Mouse (Mus musculus): ENCODE results near the gene Eme2. TPM values are rescaled to one million over a fixed set of nuclear protein-coding genes. Genes with fewer than 3 reads are reported as not detected.
"Not testable (repeated sequence)": the region's sequence is repeated elsewhere in the genome, so short reads cannot be mapped to it uniquely, and the experiment has no call there.

Gene Eme2
- polyA plus RNA-seq (2014; fragmentation: Nextera tagmentation; extraction: Ambion mirVana) = 22.7 and 24.2 TPM in 2 replicates

DNA sequence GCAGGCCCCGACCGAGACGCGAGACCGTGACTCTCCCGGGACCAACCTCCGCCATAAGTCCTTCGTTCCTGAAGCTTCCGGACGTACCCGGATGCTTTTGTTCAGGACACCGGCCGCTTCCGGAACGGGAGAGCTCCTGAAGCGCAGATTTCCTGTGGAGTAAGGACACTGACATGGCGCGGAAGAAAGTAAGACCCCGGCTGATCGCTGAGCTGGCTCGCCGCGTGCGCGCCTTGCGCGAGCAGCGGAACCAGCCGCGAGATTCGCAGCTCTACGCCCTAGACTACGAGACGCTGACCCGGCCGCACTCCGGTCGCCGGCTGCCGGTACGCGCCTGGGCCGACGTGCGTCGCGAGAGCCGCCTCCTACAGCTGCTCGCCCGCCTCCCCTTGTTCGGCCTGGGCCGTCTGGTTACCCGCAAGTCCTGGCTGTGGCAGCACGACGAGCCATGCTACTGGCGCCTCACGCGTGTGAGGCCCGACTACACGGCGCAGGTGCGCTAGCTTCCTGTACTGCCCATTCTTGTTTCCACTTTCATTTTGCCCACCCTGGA is at the start of gene Eme2, which contains the start of gene Mrps34:
Eme2 (minus strand) TSS at position 93 of the 553 bp plus-strand sequence.
Mrps34 (plus strand) TSS at position 122 of the 553 bp plus-strand sequence.
- Histone ChIP-seq H3K9ac (ENCODE audit: low read depth, low read length) (peak within 1 kb of the TSS; percentile 87), H3K4me3 (ENCODE audit: low read depth, low read length) (peak within 1 kb of the TSS; percentile 82), H3K4me1 (replicated peaks; ENCODE audit: control insufficient read depth, insufficient read depth, low read length) (peaks cover 5% of the 10 kb centered on the region; the same call in 1 of the 2 replicates), H3K4me2 (replicated peaks; ENCODE audit: low read depth, low read length) (peak within 1 kb of the TSS; percentile 77), H3K9me3 (ENCODE audit: control insufficient read depth, low read length) (no peaks in the 10 kb centered on the region), H3K27ac (ENCODE audit: low read depth, low read length) (peak within 1 kb of the TSS; percentile 78), H3K27me3 (ENCODE audit: control insufficient read depth, insufficient read depth, low read length) (no peaks in the 10 kb centered on the region), H3K36me3 (ENCODE audit: control insufficient read depth, insufficient read depth, low read length) (peaks cover 16% of the 10 kb centered on the region)
- peak; percentile 56 for ATAC-seq (ENCODE audit: low FRiP score)
- DNase-seq (ENCODE audit: low spot score) = peak; percentile 91
- WGBS = under 1% methylated on average over 62 of the region's 62 CpGs

DNA sequence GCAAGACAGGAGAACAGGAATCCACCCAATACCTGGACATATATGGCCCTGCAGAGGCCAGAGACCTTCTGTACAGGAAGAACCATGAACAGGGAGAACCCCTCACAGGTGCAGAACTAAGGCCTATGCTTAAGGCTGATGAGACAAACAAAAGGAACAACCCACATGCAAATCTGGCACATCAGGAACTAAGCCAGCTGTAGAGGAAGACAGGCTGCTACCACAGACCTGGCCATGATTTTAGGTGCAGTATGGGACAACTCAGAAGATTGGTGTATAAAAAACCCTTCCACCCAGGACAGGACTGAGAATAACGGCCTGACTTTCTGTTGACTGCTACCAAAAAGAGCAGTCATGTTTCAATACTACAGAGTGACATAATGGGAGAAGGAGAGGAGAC is 48.7 kb upstream of the Eme2 start:
- ATAC-seq (ENCODE audit: low FRiP score); H3K36me3 ChIP-seq (ENCODE audit: control insufficient read depth, insufficient read depth, low read length); H3K4me3 ChIP-seq (ENCODE audit: low read depth, low read length); H3K9ac ChIP-seq (ENCODE audit: low read depth, low read length); H3K4me1 ChIP-seq (replicated peaks; ENCODE audit: control insufficient read depth, insufficient read depth, low read length); H3K9me3 ChIP-seq (ENCODE audit: control insufficient read depth, low read length); DNase-seq (ENCODE audit: low spot score); H3K27ac ChIP-seq (ENCODE audit: low read depth, low read length); H3K27me3 ChIP-seq (ENCODE audit: control insufficient read depth, insufficient read depth, low read length); H3K4me2 ChIP-seq (replicated peaks; ENCODE audit: low read depth, low read length): not testable (repeated sequence)
- 84% methylated on average over 1 of the region's 1 CpGs for WGBS

DNA sequence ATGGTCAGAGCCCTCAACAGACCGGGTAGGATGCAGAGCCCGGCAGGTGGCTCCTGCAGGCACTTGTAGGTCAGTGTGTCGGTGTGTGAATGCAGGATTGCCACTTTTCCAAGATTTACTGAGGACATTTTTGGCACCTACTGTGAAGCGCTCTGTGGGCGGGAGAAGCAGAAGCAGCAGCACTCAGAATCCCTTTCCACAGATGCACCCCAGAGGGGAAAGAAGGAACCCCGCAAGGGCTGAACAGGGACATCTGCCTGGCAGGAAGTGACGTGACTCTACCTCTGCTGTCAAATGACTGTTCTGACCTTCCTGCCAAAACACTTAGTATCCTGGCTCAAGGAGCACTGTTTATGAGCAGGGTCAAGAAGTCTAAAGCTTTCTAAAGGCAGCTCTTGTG is 48.1 kb upstream of the Eme2 start:
- no peak for DNase-seq (ENCODE audit: low spot score)
- H3K4me3 ChIP-seq (ENCODE audit: low read depth, low read length) = no peak overlapping the region
- H3K36me3 ChIP-seq (ENCODE audit: control insufficient read depth, insufficient read depth, low read length) = peaks cover 5% of the 10 kb centered on the region; the same call in 1 of the 2 replicates

GRCm38 (mm10) chr17:24942453-24942852 is 47.6 kb upstream of the Eme2 start:
- ATAC-seq (ENCODE audit: low FRiP score); H3K9me3 ChIP-seq (ENCODE audit: control insufficient read depth, low read length); H3K4me2 ChIP-seq (replicated peaks; ENCODE audit: low read depth, low read length); H3K4me3 ChIP-seq (ENCODE audit: low read depth, low read length); H3K9ac ChIP-seq (ENCODE audit: low read depth, low read length); H3K27ac ChIP-seq (ENCODE audit: low read depth, low read length); H3K27me3 ChIP-seq (ENCODE audit: control insufficient read depth, insufficient read depth, low read length); H3K36me3 ChIP-seq (ENCODE audit: control insufficient read depth, insufficient read depth, low read length); H3K4me1 ChIP-seq (replicated peaks; ENCODE audit: control insufficient read depth, insufficient read depth, low read length): not testable (repeated sequence)
- DNase-seq (ENCODE audit: low spot score) = peak; percentile 21
- WGBS = 28% methylated on average over 2 of the region's 2 CpGs

More for the DNA sequence above, 48.1 kb upstream of the Eme2 start:
- H3K4me1 ChIP-seq (replicated peaks; ENCODE audit: control insufficient read depth, insufficient read depth, low read length) = no peaks in the 10 kb centered on the region
- no peak overlapping the region for H3K27ac ChIP-seq (ENCODE audit: low read depth, low read length)
- no peak for ATAC-seq (ENCODE audit: low FRiP score)
- no peak overlapping the region for H3K4me2 ChIP-seq (replicated peaks; ENCODE audit: low read depth, low read length)
- no peak overlapping the region for H3K9ac ChIP-seq (ENCODE audit: low read depth, low read length)
- H3K9me3 ChIP-seq (ENCODE audit: control insufficient read depth, low read length) = no peaks in the 10 kb centered on the region
- 91% methylated on average over 7 of the region's 7 CpGs for WGBS
- no peaks in the 10 kb centered on the region for H3K27me3 ChIP-seq (ENCODE audit: control insufficient read depth, insufficient read depth, low read length)

GRCm38 (mm10) chr17:24937266-24937665 is 42.4 kb upstream of the Eme2 start:
- DNase-seq (ENCODE audit: low spot score) = no peak
- 52% methylated on average over 6 of the region's 6 CpGs for whole genome bisulfite sequencing
- peak overlapping the region; percentile 93 for H3K9ac ChIP-seq (ENCODE audit: low read depth, low read length)

DNA sequence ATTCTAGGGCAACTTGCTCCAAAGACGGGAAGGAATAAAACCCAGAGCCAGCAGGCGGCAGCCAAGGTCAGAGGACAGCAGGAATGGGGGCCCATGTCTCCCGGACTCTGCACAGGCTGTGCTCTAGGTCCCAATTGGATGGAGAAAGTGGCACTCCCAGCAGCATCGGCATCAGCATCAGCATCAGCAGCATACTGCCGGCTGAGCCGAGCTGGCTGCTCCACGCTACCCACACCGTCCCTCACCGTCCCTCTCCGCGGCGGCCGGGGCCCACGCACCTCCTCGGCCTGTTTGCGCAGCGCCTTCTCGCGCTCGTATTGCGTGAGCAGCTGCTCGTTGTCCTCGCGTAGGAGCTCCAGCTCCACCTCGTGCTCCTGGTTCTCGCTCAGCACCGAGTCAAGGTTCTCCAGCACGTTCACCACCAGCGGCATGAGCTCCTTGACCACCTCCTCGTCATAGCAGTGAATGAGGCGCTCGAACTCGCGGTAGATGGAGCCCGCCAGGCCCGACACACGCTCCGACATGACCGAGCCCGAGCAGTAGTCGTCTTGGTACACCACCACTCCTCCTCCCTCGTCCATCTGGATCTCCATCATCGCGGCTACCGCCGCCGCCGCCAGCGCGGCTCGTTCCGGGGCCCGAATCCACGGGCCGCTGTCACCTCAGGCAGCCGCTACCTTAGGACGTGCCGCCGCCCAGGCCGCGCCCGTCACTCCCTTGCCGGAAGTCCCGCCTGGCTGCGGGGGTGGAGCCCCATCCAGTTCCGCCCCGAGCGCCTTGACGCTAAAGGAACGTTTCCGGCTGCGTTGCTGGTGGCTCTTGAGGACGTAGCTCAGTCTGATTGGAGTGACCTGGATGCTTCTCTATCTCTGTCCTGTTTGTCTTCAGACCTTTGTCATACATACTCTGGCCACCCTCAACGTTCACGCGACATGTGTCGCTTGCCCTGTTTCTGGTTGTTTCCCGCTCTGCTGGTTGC is 41.7 kb upstream of the Eme2 start, which contains the start of gene Mapk8ip3:
Mapk8ip3 (minus strand) TSS at position 719 of the 979 bp plus-strand sequence.
- WGBS = under 1% methylated on average over 76 of the region's 78 CpGs
- Histone ChIP-seq H3K4me2 (replicated peaks; ENCODE audit: low read depth, low read length) (peak within 1 kb of the TSS; percentile 58), H3K4me1 (replicated peaks; ENCODE audit: control insufficient read depth, insufficient read depth, low read length) (peaks cover 6% of the 10 kb centered on the region; the same call in 1 of the 2 replicates), H3K9me3 (ENCODE audit: control insufficient read depth, low read length) (no peaks in the 10 kb centered on the region), H3K9ac (ENCODE audit: low read depth, low read length) (peak within 1 kb of the TSS; percentile 93), H3K27ac (ENCODE audit: low read depth, low read length) (peak within 1 kb of the TSS; percentile 78), H3K27me3 (ENCODE audit: control insufficient read depth, insufficient read depth, low read length) (no peaks in the 10 kb centered on the region), H3K36me3 (ENCODE audit: control insufficient read depth, insufficient read depth, low read length) (no peaks in the 10 kb centered on the region), H3K4me3 (ENCODE audit: low read depth, low read length) (peak within 1 kb of the TSS; percentile 97)
- peak; percentile 98 for ATAC-seq (ENCODE audit: low FRiP score)
- DNase-seq (ENCODE audit: low spot score) = peak; percentile 95

More at GRCm38 (mm10) chr17:24937266-24937665, 42.4 kb upstream of the Eme2 start:
- Histone ChIP-seq H3K9me3 (ENCODE audit: control insufficient read depth, low read length) (no peaks in the 10 kb centered on the region), H3K36me3 (ENCODE audit: control insufficient read depth, insufficient read depth, low read length) (0 out of 2 replicates have a peak, but pooled peaks cover 2% of the 10 kb centered on the region), H3K4me1 (replicated peaks; ENCODE audit: control insufficient read depth, insufficient read depth, low read length) (peaks cover 6% of the 10 kb centered on the region; the same call in 1 of the 2 replicates), H3K27ac (ENCODE audit: low read depth, low read length) (peak overlapping the region; percentile 78), H3K4me3 (ENCODE audit: low read depth, low read length) (peak overlapping the region; percentile 97), H3K4me2 (replicated peaks; ENCODE audit: low read depth, low read length) (peak overlapping the region; percentile 58), H3K27me3 (ENCODE audit: control insufficient read depth, insufficient read depth, low read length) (no peaks in the 10 kb centered on the region)
- no peak for ATAC-seq (ENCODE audit: low FRiP score)

GRCm38 (mm10) chr17:24935666-24936065 is 40.8 kb upstream of the Eme2 start:
- Histone ChIP-seq H3K4me3 (ENCODE audit: low read depth, low read length) (peak overlapping the region; percentile 97), H3K4me2 (replicated peaks; ENCODE audit: low read depth, low read length) (peak overlapping the region; percentile 58), H3K9me3 (ENCODE audit: control insufficient read depth, low read length) (no peaks in the 10 kb centered on the region), H3K27ac (ENCODE audit: low read depth, low read length) (no peak overlapping the region), H3K27me3 (ENCODE audit: control insufficient read depth, insufficient read depth, low read length) (no peaks in the 10 kb centered on the region), H3K9ac (ENCODE audit: low read depth, low read length) (peak overlapping the region; percentile 93), H3K36me3 (ENCODE audit: control insufficient read depth, insufficient read depth, low read length) (no peaks in the 10 kb centered on the region), H3K4me1 (replicated peaks; ENCODE audit: control insufficient read depth, insufficient read depth, low read length) (peaks cover 6% of the 10 kb centered on the region; the same call in 1 of the 2 replicates)
- DNase-seq (ENCODE audit: low spot score) (no peak), ATAC-seq (ENCODE audit: low FRiP score) (no peak)

DNA sequence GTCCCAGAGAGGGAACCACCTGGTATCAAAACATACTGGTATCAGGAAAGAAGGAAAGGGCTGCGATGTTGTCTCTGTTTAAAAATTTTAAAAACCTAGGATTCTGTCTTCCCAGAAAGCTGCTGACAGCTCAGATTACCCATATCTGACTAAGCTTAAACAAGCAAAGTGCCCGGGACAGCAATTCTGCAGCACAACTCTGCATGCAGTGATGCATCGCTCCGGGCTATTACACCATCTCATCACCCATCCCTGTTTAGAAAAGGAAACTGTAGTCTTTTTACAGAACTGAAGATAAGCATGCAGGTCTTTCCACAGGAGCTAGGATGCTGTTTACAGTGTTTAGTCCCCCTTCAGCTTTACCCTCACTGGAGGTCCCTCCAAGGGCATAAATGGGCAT is 40.0 kb upstream of the Eme2 start:
- H3K9ac ChIP-seq (ENCODE audit: low read depth, low read length) = peak overlapping the region; percentile 93
- H3K36me3 ChIP-seq (ENCODE audit: control insufficient read depth, insufficient read depth, low read length) = no peaks in the 10 kb centered on the region
- peaks cover 6% of the 10 kb centered on the region; the same call in 1 of the 2 replicates for H3K4me1 ChIP-seq (replicated peaks; ENCODE audit: control insufficient read depth, insufficient read depth, low read length)
- DNase-seq (ENCODE audit: low spot score) = no peak
- no peak for ATAC-seq (ENCODE audit: low FRiP score)
- peak overlapping the region; percentile 58 for H3K4me2 ChIP-seq (replicated peaks; ENCODE audit: low read depth, low read length)
- no peak overlapping the region for H3K27ac ChIP-seq (ENCODE audit: low read depth, low read length)
- peak overlapping the region; percentile 97; the same call in 1 of the 2 replicates for H3K4me3 ChIP-seq (ENCODE audit: low read depth, low read length)
- 89% methylated on average over 4 of the region's 4 CpGs for WGBS
- no peaks in the 10 kb centered on the region for H3K27me3 ChIP-seq (ENCODE audit: control insufficient read depth, insufficient read depth, low read length)
- H3K9me3 ChIP-seq (ENCODE audit: control insufficient read depth, low read length) = no peaks in the 10 kb centered on the region
